Mouse (Mus musculus) liver, postnatal 0 days (tissue): Measurements from ENCODE around the gene Cavin1.

ENCODE experiments used
- CTCF ChIP-seq: sonication (generic); IDR thresholded peaks from 2 replicates; pipeline ENCODE4 v1.5.1; 2016; ENCODE audit warnings: antibody characterized with exemption, low read depth
- EP300 ChIP-seq: IDR thresholded peaks from 2 replicates; pipeline ENCODE4 v1.6.1; 2016; ENCODE audit warnings: antibody characterized with exemption, low read depth, mild to moderate bottlenecking

- no peak for TF ChIP-seq CTCF
- no peak for TF ChIP-seq EP300
These were observed 63.8 kb downstream of the Cavin1 start for GRCm38 (mm10) chr11:100906885-100907284.
